Mouse (Mus musculus): ENCODE results near the gene Ino80e.

Ino80e gene

DNA sequence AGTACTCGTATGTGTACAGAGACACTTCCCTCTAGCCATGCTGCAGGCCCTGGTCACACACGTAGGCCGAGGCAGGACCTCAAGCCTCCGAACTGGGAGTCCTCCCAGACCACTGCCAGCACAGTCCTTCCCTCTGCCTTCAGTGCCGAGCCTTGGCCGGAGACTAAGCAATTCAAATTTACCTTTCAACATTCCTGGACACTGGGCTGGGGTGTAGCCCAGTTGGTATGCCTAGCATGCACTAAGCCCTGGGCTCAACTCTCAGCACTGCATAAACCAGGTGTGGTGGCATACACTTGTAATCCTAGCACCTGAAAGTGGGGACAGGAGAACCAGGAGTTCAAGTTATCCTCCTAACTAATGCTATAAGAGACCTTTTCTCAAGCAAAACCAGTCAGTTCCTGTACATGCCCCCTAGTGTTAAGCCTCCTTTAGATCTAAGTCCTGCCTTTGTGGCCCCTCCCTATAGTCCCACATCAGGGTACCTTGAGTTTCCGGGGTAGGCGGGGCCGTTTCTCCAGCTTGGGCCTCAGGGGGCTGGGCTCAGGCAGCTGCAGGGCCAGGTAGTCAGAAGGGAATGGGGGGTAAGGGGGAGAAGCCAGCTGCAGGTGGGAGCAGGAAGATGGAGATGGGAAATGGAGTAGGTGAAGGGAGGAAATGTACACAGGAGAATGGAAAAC is 5.3 kb downstream of the Ino80e start:
- no peak for DNase-seq (ENCODE audit: low spot score in 2 of 2)

- DNase-seq (ENCODE audit: low spot score in 2 of 2) = no peak
Measured at GRCm38 (mm10) chr7:126855641-126856040, 6.5 kb downstream of the Ino80e start.

- DNase-seq (ENCODE audit: low spot score in 2 of 2) = no peak
Measured at GRCm38 (mm10) chr7:126853454-126853853, 8.7 kb downstream of the Ino80e start.

- no peak for DNase-seq (ENCODE audit: low spot score in 2 of 2)
Measured at GRCm38 (mm10) chr7:126851192-126851591, 11.0 kb downstream of the Ino80e start.

DNA sequence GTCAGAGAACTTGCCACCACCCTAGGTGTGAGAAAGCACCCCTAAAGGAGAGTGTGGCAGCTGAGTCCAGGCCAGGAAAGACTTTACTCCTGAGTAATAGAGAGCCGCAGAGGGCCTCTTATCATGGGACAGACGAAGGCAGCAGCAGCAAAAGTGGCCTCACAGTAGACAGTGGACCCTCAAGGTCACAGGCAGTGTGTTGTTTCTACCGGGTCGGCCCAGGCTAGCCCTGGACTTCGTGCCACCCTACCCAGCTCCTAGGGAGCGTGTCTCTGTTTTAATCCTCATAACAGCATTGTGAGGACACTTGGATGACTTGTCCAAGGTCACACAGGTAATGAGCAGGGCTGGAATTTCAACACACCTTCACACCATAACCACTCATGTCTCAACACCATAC is 12.0 kb downstream of the Ino80e start:
- DNase-seq (ENCODE audit: low spot score in 2 of 2) = no peak

DNA sequence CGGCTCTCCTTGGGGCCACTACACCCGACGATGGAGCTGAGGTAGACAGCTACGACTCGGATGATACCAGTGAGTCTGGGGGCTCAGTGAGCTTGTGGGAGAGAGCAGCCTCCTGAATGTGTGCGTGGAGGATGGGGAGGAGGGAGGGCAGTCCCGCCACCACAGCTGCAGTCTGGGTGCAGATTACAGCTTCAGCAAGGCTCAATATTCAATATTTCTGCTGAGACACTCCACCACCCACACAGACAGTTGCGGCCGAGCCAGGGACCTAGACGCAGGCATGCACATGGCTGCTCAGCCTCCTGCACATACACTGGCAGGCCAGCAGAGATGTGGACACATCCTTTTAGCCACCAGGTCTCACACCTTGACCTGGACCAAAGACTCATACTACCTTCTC is 13.4 kb downstream of the Ino80e start:
- peak; percentile 63 to 67 for DNase-seq (ENCODE audit: low spot score in 2 of 2)

- DNase-seq (ENCODE audit: low spot score in 2 of 2) = no peak
Measured at GRCm38 (mm10) chr7:126847421-126848398, 14.5 kb downstream of the Ino80e start.

DNA sequence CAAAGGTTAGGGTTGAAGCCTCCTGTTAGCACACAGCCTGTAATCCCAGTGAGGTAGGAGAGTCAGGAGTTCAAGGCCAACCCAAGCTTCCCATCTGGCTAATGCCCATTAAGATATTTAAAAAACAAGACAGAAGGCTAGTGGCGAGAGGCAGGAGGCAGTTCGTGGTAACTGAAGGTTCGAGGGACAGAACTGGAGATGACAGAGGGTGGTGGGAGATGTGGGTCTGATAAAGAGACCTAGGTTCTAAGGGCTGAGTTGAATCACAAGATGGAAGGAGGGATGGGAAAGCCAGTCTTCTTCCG is 15.1 kb downstream of the Ino80e start, which contains the start of gene Doc2a:
Gene Doc2a (plus strand): TSS at position 301 of the 305 bp plus-strand sequence.
- DNase-seq (ENCODE audit: low spot score in 2 of 2) = no peak

GRCm38 (mm10) chr7:126845516-126845915 is 16.7 kb downstream of the Ino80e start:
- no peak for DNase-seq (ENCODE audit: low spot score in 2 of 2)

DNA sequence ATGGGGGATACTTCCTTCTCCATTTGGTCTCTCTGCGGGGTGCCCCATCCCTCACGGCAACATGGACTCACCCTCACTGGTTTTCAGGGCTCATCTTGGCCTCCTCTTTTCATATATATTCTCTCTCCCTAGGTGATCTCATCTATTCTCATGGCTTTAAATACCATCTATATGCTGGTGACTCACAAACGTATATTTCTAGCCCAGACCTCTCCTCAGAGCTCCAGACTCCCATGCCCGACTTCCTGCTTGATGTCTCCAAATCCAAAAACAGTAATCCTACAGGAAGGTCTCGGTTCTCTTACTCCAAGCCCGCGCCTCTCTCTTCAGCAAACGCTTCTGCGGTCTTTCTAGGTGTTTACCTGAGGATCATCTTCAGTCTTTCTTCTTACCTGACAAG is 18.9 kb downstream of the Ino80e start:
- DNase-seq (ENCODE audit: low spot score in 2 of 2) = no peak

DNA sequence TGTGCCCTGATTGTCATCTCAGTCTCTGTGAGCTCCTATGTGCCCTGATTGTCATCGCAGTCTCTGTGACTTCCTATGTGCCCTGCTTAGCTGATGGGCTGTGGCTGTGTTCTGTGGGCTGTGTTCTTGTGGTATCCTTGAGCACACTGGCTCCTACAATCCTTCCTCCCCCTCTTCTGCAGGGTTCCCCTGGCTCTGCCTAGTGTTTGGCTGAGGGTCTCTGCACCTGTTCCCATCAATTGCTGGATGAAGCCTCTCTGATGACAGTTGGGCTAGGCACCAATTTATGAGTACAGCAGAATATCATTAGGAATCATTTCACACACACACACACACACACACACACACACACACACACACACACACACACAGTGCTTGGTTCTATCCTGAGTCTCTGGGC is 28.9 kb downstream of the Ino80e start:
- no peak for DNase-seq (ENCODE audit: low spot score in 2 of 2)

- peak; percentile 84 to 87 for DNase-seq (ENCODE audit: low spot score in 2 of 2)
Measured at GRCm38 (mm10) chr7:126832036-126832598, 30.1 kb downstream of the Ino80e start.

- no peak for DNase-seq (ENCODE audit: low spot score in 2 of 2)
Measured at GRCm38 (mm10) chr7:126831539-126831938, 30.6 kb downstream of the Ino80e start, which contains the start of gene 4930451I11Rik. TSS of gene 4930451I11Rik (minus strand) at chr7:126831639.

DNA sequence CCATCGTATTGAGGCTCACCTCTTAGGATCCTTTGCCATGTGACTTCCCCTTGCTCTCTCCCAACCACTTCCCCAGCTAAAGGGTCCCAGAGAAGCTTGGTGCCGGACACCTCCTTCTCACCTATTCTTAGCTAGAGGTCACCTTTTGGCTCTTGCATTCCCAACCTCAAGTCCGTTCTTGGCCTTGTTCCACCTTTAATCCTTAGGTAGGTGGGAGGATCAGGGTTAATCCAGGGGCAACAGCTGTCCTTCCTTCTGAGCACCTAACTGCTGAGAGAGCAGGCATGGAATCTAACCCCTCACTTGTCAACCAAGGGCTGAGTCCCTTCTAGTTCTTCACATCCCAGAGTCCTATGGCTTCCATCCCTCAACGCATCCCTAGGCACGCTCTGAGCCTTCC is 36.2 kb downstream of the Ino80e start:
- DNase-seq (ENCODE audit: low spot score in 2 of 2) = no peak

GRCm38 (mm10) chr7:126825403-126825802 is 36.8 kb downstream of the Ino80e start:
- DNase-seq (ENCODE audit: low spot score in 2 of 2) = no peak

DNA sequence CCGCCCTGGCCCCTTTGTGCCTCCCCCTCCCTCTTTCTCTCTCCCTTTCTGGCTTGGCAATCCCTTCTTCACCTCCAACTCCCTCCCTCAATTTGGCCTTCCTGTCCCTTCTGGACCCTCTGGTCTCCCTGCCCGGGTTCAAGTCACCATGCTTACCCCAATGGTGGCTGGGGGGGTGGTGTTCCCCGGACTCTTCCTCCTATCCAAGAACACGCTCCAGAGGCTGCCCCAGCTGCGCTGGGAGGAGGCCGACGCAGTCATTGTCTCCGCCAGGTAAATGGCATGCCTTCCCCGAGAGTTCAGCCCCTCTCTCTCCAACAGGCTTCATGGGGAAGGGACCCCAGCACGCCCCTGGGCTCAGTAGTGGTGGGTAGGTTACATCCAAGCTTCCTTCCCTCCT is 38.2 kb downstream of the Ino80e start:
- no peak for DNase-seq (ENCODE audit: low spot score in 2 of 2)

- no peak for DNase-seq (ENCODE audit: low spot score in 2 of 2)
Measured at GRCm38 (mm10) chr7:126823202-126823711, 38.9 kb downstream of the Ino80e start.

GRCm38 (mm10) chr7:126822741-126823140 is 39.4 kb downstream of the Ino80e start:
- DNase-seq (ENCODE audit: low spot score in 2 of 2) = no peak

GRCm38 (mm10) chr7:126821835-126822511 is 40.2 kb downstream of the Ino80e start:
- peak; percentile 83 to 85 for DNase-seq (ENCODE audit: low spot score in 2 of 2)

DNA sequence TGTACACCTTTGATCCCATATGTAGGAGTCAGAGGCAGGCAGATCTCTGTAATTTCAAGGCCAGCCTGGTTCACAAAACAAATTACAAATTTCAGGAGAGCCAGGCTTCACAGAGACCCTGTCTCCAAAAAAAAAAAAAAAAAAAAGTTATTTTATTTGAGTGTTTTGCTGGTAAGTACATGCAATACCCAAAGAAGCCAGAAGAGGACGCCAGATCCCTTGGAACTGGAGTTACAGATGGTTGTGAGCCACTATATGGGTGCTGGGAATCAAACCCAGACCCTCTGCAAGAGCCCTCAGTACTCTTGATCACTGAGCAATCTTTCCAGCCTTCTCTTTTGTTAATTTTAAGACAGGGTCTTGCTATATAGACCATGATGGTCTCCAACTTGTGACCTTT is 43.4 kb downstream of the Ino80e start:
- DNase-seq (ENCODE audit: low spot score in 2 of 2) = no peak

GRCm38 (mm10) chr7:126817595-126817994 is 44.6 kb downstream of the Ino80e start:
- no peak for DNase-seq (ENCODE audit: low spot score in 2 of 2)

DNA sequence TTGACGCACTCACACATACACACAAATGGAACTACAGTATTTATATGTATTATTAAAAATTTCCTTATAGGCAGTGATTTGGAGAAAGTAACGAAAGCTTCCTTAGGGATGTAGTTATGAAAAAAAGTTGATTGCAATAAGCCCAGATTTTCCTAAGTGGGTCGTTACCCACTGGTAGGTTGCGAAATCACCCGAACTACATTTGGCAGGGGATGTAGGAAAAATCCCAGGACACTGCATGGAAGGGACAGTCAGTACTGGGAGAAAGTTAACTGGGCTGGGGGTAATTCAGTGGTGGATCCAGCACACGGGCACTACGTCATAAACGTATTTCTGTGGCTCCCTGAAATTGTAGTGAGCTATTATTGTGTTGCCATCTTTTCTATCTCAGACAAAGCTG is 45.7 kb downstream of the Ino80e start:
- DNase-seq (ENCODE audit: low spot score in 2 of 2) = no peak
